Mouse (Mus musculus) myocyte (in vitro differentiated cells): ENCODE measurements around the gene Cdc42se2. TPM values are rescaled to one million over a fixed set of nuclear protein-coding genes. Genes with fewer than 3 reads are reported as not detected.

Source experiments
- H3K27me3 ChIP-seq: one replicate; pipeline ENCODE4 v1.6.1; 2011; ENCODE audit not compliant: control insufficient read depth, insufficient read depth, insufficient read length
- H3K36me3 ChIP-seq: one replicate; pipeline ENCODE4 v1.6.1; 2011; ENCODE audit not compliant: control insufficient read depth, insufficient read depth
- H3K4me2 ChIP-seq: one replicate; pipeline ENCODE4 v1.6.1; 2011; ENCODE audit warnings: low read depth, control low read depth
- H3K4me3 ChIP-seq: one replicate; pipeline ENCODE4 v1.5.1; 2011; ENCODE audit warnings: mild to moderate bottlenecking, control low read depth, moderate library complexity
- H3K79me2 ChIP-seq: one replicate; pipeline ENCODE4 v1.6.1; 2011; ENCODE audit not compliant: control insufficient read depth, insufficient read depth
- H3ac ChIP-seq: one replicate; pipeline ENCODE4 v1.6.1; 2011; ENCODE audit not compliant: control insufficient read depth, insufficient read length
- CEBPB ChIP-seq: IDR thresholded peaks from 2 replicates; pipeline ENCODE4 v1.6.1; 2011; ENCODE audit warnings: mild to moderate bottlenecking, moderate library complexity; ENCODE audit not compliant: poor library complexity, insufficient read depth, severe bottlenecking
- E2F4 ChIP-seq: IDR thresholded peaks from one replicate; pipeline ENCODE4 v1.6.1; 2011; ENCODE audit warnings: mild to moderate bottlenecking, control low read depth, moderate library complexity; ENCODE audit not compliant: insufficient read depth
- MAX ChIP-seq: IDR thresholded peaks from one replicate; pipeline ENCODE4 v1.6.1; 2011; ENCODE audit warnings: low read depth, mild to moderate bottlenecking, control low read depth
- MYOD1 ChIP-seq, 3 experiments: IDR thresholded peaks; one replicate each; pipeline ENCODE4 v1.6.1; 2011; ENCODE audit warnings: control low read depth in 2 of 3, low read depth in 2 of 3, mild to moderate bottlenecking in 2 of 3, moderate library complexity in 1 of 3; ENCODE audit not compliant: insufficient read length in 2 of 3, control insufficient read depth in 1 of 3
- MYOG ChIP-seq, 3 experiments: IDR thresholded peaks; one replicate each; pipeline ENCODE4 v1.6.1; 2011; ENCODE audit warnings: control low read depth in 2 of 3, low read depth in 2 of 3, mild to moderate bottlenecking in 2 of 3; ENCODE audit not compliant: insufficient read length in 2 of 3, control insufficient read depth in 1 of 3, insufficient read depth in 1 of 3
- POLR2A ChIP-seq: IDR thresholded peaks from one replicate; pipeline ENCODE4 v1.6.1; 2011; ENCODE audit warnings: low read depth, mild to moderate bottlenecking, control low read depth, moderate library complexity; ENCODE audit not compliant: insufficient read length
- POLR2AphosphoS2 ChIP-seq: IDR thresholded peaks from one replicate; pipeline ENCODE4 v1.6.1; 2011; ENCODE audit warnings: low read depth, control low read depth; ENCODE audit not compliant: insufficient read length
- REST ChIP-seq: IDR thresholded peaks from one replicate; pipeline ENCODE4 v1.6.1; 2011; ENCODE audit warnings: mild to moderate bottlenecking, control low read depth, moderate library complexity; ENCODE audit not compliant: insufficient read depth, insufficient read length
- SRF ChIP-seq: IDR thresholded peaks from one replicate; pipeline ENCODE4 v1.6.1; 2011; ENCODE audit warnings: low read depth; ENCODE audit not compliant: control insufficient read depth, insufficient read length
- TCF12 ChIP-seq: IDR thresholded peaks from one replicate; pipeline ENCODE4 v1.6.1; 2011; ENCODE audit warnings: mild to moderate bottlenecking, control low read depth; ENCODE audit not compliant: poor library complexity, insufficient read depth, severe bottlenecking
- TCF3 ChIP-seq: IDR thresholded peaks from one replicate; pipeline ENCODE4 v1.6.1; 2011; ENCODE audit warnings: low read depth, control low read depth; ENCODE audit not compliant: insufficient read length
- USF1 ChIP-seq: IDR thresholded peaks from one replicate; pipeline ENCODE4 v1.6.1; 2011; ENCODE audit warnings: low read depth, mild to moderate bottlenecking, control low read depth, moderate library complexity
- polyA plus RNA-seq: library from polyadenylated mRNA; unstranded; fragments of >200 nt; fragmentation: generic; extraction: Trizol; gene quantifications from one replicate; pipeline ENCODE4 v1.2.1, GENCODE M21; 2012; ENCODE audit warnings: missing spikeins

Cdc42se2 gene
- polyA plus RNA-seq, 1 experiment: 51.0 TPM

DNA sequence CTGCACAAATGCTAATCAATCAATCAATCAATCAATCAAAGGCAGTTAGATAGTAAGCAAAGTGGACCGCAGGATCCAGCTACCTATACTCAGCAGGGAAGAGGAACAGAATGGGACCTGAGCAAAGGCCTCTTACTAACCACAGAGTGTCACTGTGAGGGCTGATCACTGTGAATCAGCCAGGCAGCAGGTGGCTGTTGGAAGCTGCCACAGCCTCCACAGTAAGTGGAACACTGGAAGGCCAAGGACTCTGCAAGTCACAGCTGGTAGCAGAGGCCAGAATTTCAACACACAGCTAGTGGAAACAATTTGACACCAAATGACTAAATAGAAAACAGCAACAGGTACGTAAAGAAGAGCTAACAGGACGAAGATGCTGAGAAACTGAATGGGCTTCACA lies 68.9 kb downstream of the Cdc42se2 start:
- Histone ChIP-seq H3K4me3 (no peak overlapping the region), H3K36me3 (peaks cover 43% of the 10 kb centered on the region), H3K4me2 (no peak overlapping the region), H3K27me3 (no peaks in the 10 kb centered on the region), H3K79me2 (no peaks in the 10 kb centered on the region), H3ac (no peak overlapping the region)
- TF ChIP-seq MYOG (IDR thresholded peaks at IDR 0.05; ENCODE audit: control insufficient read depth in 1 of 3, insufficient read depth in 1 of 3, insufficient read length in 2 of 3, low read depth in 2 of 3) (peak in 1 of 3 experiments; percentile 62), MYOD1 (IDR thresholded peaks at IDR 0.05; ENCODE audit: control insufficient read depth in 1 of 3, insufficient read length in 2 of 3, low read depth in 2 of 3) (peak in 2 of 3 experiments; percentile 16 to 66), CEBPB (no peak), POLR2AphosphoS2 (no peak)

DNA sequence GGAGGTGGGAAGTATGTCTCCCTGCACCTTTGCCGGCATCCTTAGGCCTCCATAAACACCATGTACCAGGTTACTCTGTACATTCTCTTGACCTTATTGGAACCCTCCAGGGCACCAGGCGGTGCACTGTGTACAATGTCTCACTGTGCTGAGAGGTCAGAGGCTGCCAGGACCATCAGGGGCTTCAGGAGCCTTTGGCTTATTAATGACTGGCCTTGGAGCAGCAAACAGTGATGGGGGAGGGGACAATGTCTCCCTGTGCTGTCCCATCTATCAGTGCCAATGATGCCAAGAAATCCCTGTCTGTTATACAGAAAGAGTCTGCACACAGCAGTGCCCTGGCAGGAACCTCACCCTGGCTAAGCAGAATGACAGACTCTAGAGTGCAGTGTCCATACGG lies 69.6 kb downstream of the Cdc42se2 start:
- Histone ChIP-seq H3K4me3 (no peak overlapping the region), H3K27me3 (no peaks in the 10 kb centered on the region), H3ac (no peak overlapping the region), H3K79me2 (no peaks in the 10 kb centered on the region), H3K36me3 (peaks cover 36% of the 10 kb centered on the region), H3K4me2 (no peak overlapping the region)
- no peak for TF ChIP-seq CEBPB
- TF ChIP-seq POLR2A: no peak
- TF ChIP-seq TCF12: no peak
- TF ChIP-seq USF1: no peak
- TF ChIP-seq POLR2AphosphoS2: no peak

DNA sequence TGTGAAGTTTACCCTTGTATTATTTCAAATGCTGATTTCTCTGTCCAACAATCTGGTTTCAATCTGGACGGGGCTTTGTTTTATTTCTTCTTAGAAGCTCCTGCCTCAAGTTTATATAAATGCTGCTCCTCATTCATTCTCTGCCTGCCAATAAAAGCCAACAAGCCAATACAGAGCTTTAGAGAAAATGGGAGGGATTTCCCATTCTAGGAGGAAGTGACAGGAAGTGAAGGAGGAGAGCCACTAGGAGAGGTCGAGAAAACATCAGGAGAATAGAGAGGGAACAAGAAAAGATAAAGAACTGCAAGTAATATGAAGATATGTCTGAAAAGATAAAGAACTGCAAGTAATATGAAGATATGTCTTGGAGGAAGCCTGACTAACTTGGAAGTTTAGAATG lies 74.6 kb downstream of the Cdc42se2 start:
- H3K36me3 ChIP-seq: peaks cover 11% of the 10 kb centered on the region
- no peak for TF ChIP-seq SRF
- TF ChIP-seq MAX: no peak
- TF ChIP-seq TCF12: no peak
- no peak for TF ChIP-seq MYOG (IDR thresholded peaks at IDR 0.05; ENCODE audit: control insufficient read depth in 1 of 3, insufficient read depth in 1 of 3, insufficient read length in 2 of 3, low read depth in 2 of 3)
- no peak for TF ChIP-seq CEBPB
- no peak for TF ChIP-seq REST
- TF ChIP-seq POLR2A: no peak
- no peak for TF ChIP-seq USF1
- H3K4me3 ChIP-seq: no peak overlapping the region
- no peak overlapping the region for H3ac ChIP-seq
- H3K27me3 ChIP-seq: no peaks in the 10 kb centered on the region
- no peaks in the 10 kb centered on the region for H3K79me2 ChIP-seq
- H3K4me2 ChIP-seq: no peak overlapping the region

DNA sequence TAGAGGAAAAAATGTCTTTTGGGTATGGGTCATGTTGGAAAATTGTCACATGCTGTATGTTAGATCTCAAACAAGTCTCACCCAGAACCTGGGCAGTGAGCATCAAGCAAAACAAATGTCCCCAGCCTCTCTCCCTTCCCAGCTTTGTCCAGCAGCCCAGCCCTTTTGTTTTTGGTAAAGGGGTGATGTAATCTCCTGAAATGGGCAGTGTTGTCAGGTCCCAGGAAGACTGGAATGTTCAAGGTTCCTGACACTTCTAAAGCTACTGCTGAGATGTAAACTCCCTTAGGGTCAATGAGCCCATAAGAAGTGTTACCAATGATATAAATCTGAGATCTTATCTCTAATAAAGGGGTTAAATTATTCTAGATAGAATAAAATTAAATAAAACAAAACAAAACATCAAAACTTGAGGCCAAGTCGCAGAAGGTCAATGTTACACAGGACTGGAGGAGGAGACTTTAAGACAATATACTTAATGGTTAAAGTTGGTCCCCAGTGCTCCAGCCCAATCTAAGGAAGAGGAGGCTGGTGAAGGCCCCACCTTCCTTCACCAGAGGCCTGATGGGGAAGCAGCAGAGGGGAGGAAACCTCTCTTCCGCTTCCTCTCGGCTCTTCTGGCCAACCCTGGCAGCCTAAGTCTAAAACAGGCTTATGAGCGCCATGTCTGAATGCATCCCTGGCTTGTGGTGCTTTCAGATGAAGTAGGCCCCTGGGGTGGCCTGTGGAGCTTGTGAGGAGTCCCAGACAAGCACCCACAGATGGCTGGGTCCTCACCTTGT lies 76.8 kb downstream of the Cdc42se2 start:
- Histone ChIP-seq H3K36me3 (no peaks in the 10 kb centered on the region), H3K27me3 (no peaks in the 10 kb centered on the region), H3K79me2 (no peaks in the 10 kb centered on the region), H3K4me2 (no peak overlapping the region), H3ac (no peak overlapping the region), H3K4me3 (no peak overlapping the region)
- no peak for TF ChIP-seq TCF12
- TF ChIP-seq CEBPB: peak; percentile 98
- TF ChIP-seq POLR2A: peak; percentile 24
- TF ChIP-seq SRF: no peak

DNA sequence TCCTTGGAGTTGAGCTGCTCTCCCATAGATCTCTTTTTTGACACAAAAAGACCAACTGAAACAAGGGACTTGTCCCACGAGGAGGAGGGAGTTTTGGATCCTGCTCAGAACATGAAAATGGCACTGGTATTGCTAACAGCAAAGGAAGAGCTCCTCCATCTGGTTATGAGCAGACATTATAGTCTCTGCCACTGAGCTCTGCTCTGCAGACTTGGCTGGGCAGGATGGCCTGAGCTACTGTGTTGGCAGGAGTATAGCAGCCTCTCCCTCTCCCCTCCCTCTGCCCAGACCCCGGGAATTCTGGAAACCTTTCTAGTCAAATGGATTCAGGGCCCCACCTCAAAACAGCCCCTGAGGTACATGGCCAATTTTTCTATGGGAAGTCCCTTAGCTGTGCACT lies 77.8 kb downstream of the Cdc42se2 start:
- Histone ChIP-seq H3K4me2 (no peak overlapping the region), H3K36me3 (no peaks in the 10 kb centered on the region), H3ac (no peak overlapping the region), H3K4me3 (no peak overlapping the region), H3K27me3 (no peaks in the 10 kb centered on the region), H3K79me2 (no peaks in the 10 kb centered on the region)
- TF ChIP-seq MYOD1 (IDR thresholded peaks at IDR 0.05; ENCODE audit: control insufficient read depth in 1 of 3, insufficient read length in 2 of 3, low read depth in 2 of 3) (no peak), TCF3 (no peak), SRF (no peak), MAX (no peak), POLR2AphosphoS2 (no peak), MYOG (IDR thresholded peaks at IDR 0.05; ENCODE audit: control insufficient read depth in 1 of 3, insufficient read depth in 1 of 3, insufficient read length in 2 of 3, low read depth in 2 of 3) (no peak), POLR2A (no peak), E2F4 (no peak), TCF12 (no peak), CEBPB (no peak)
